Mouse (Mus musculus) CH12.LX (cell line): Measurements from ENCODE around the gene Cdadc1.
A peak's percentile ranks its signal among the peaks of the same experiment; 100 is the strongest.

Source experiments
- BHLHE40 ChIP-seq: IDR thresholded peaks from 2 replicates; pipeline ENCODE4 v1.6.1; 2011; ENCODE audit warnings: mild to moderate bottlenecking, low read depth, low read length, improper control_type of control experiment
- CHD1 ChIP-seq: IDR thresholded peaks from 2 replicates; pipeline ENCODE4 v1.6.1; 2012; ENCODE audit warnings: low read depth, low read length, improper control_type of control experiment, inconsistent platforms
- CTCF ChIP-seq, 2 experiments: IDR thresholded peaks in 1 of 2; conservative IDR thresholded peaks in 1 of 2; 2 replicates each; pipeline ENCODE4 v1.5.1; 2011 to 2012; ENCODE audit warnings: low read depth in 2 of 2, low read length in 2 of 2, improper control_type of control experiment in 1 of 2, inconsistent platforms in 1 of 2, mild to moderate bottlenecking in 1 of 2, moderate library complexity in 1 of 2
- EP300 ChIP-seq: IDR thresholded peaks from 2 replicates; pipeline ENCODE4 v1.6.1; 2011; ENCODE audit warnings: low read length, improper control_type of control experiment
- HCFC1 ChIP-seq: IDR thresholded peaks from 2 replicates; pipeline ENCODE4 v1.6.1; 2012; ENCODE audit warnings: low read depth, mild to moderate bottlenecking, inconsistent platforms, low read length, improper control_type of control experiment
- JUND ChIP-seq: conservative IDR thresholded peaks from 2 replicates; pipeline ENCODE4 v1.6.1; 2011; ENCODE audit warnings: low read depth, low read length, improper control_type of control experiment
- POLR2A ChIP-seq: IDR thresholded peaks from 2 replicates; pipeline ENCODE4 v1.6.1; 2011; ENCODE audit warnings: low read depth, mild to moderate bottlenecking, improper control_type of control experiment, low read length
- TBP ChIP-seq: conservative IDR thresholded peaks from 2 replicates; pipeline ENCODE4 v1.6.1; 2011; ENCODE audit warnings: low read depth, low read length, improper control_type of control experiment
- USF1 ChIP-seq: IDR thresholded peaks from 2 replicates; pipeline ENCODE4 v1.6.1; 2014; ENCODE audit warnings: low read depth, mild to moderate bottlenecking, inconsistent platforms, low read length, improper control_type of control experiment
- USF2 ChIP-seq: conservative IDR thresholded peaks from 2 replicates; pipeline ENCODE4 v1.6.1; 2011; ENCODE audit warnings: low read depth, low read length, improper control_type of control experiment
- ZKSCAN1 ChIP-seq: IDR thresholded peaks from 2 replicates; pipeline ENCODE4 v1.6.1; 2012; ENCODE audit warnings: low read depth, inconsistent platforms, low read length, improper control_type of control experiment, borderline replicate concordance

DNA sequence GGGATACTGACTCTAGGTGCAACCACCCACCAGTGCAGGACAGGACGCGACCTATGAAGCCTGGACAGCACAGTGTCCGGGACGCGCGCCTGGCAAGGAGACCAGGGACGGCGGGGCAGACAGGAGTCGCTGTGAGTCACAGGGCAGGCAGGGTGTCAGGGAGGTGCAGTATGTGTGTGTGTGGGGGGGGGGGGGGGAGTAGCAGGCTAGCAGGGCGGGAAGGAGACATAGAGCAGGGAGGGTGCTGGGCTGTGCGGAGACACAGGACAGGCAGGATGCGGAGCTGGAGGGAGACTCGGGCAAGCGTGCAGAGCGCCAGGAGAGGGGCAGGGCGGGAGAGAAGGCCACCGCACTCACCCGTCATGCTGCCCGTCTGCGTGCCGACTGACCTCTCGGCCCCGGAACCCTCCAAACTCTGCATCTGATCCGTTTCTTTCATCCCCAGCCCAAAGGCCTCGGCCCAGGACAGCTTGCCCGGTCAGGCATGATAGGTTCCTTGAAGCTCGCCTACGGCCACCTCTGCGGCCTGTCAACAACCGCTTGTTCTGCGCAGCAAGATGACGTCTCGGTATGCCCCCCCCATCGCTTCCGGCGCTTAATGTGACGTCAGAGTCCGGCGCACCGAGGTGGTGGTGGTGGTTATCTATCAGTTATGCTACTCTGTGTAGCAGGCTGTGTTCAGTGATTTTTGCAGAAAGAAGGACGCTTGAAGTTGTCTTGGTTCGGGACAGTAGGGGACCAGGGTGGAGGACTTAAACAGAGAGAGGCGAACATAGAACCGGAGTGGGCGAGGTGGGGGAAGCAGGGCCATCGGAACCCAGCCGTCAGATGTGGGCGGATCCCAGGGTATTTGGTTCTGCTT, at the start of gene Cdadc1:
- TF ChIP-seq CTCF (conservative IDR thresholded peaks at IDR 0.05 in 1 of 2, IDR thresholded peaks at IDR 0.05 in 1 of 2; ENCODE audit: low read depth in 2 of 2, low read length in 2 of 2) (no peak), TBP (no peak; the same call in 1 of the 2 replicates), USF2 (no peak), USF1 (no peak), POLR2A (peak; percentile 72), ZKSCAN1 (no peak), EP300 (no peak), JUND (no peak; the same call in 1 of the 2 replicates), HCFC1 (peak; percentile 93), BHLHE40 (no peak), CHD1 (no peak)
